Mouse (Mus musculus) midbrain, postnatal 0 days (tissue): ENCODE results near the gene Vmn1r234. TPM values are rescaled to one million over a fixed set of nuclear protein-coding genes. Genes with fewer than 3 reads are reported as not detected.
A peak's percentile ranks its signal among the peaks of the same experiment; 100 is the strongest.
"Not testable (repeated sequence)": the region's sequence is repeated elsewhere in the genome, so short reads cannot be mapped to it uniquely, and the experiment has no call there.

Experiments
- ATAC-seq: fragments of 200-750 bp; cut with Nextera tagmentation; 2 replicates; pipeline ENCODE4 v1.8.0; 2017; ENCODE audit warnings: moderate number of reproducible peaks, mild to moderate bottlenecking, moderate TSS enrichment, moderate library complexity; ENCODE audit not compliant: low FRiP score
- DNase-seq: peaks from one replicate; pipeline ENCODE4 v3.0.0-alpha.2; 2015; ENCODE audit warnings: low spot score
- H3K27ac ChIP-seq: fragments of 300-500 bp; sonication (generic); 2 replicates; pipeline ENCODE4 v1.5.1; 2014; ENCODE audit warnings: low read depth, mild to moderate bottlenecking, low read length, mixed read lengths
- H3K27me3 ChIP-seq: fragments of 300-500 bp; sonication (generic); 2 replicates; pipeline ENCODE4 v1.6.1; 2014; ENCODE audit warnings: low read length, control low read depth, mixed read lengths; ENCODE audit not compliant: insufficient read depth
- H3K36me3 ChIP-seq: fragments of 300-500 bp; sonication (generic); 2 replicates; pipeline ENCODE4 v1.6.1; 2014; ENCODE audit warnings: low read length, control low read depth, mixed read lengths; ENCODE audit not compliant: insufficient read depth
- H3K4me1 ChIP-seq: fragments of 300-500 bp; sonication (generic); 2 replicates; pipeline ENCODE4 v1.6.1; 2014; ENCODE audit warnings: mild to moderate bottlenecking, control low read depth, antibody characterized with exemption, low read length, mixed read lengths; ENCODE audit not compliant: insufficient read depth
- H3K4me2 ChIP-seq: fragments of 300-500 bp; sonication (generic); 2 replicates; pipeline ENCODE4 v1.6.1; 2014; ENCODE audit warnings: low read depth, mild to moderate bottlenecking, low read length, mixed read lengths; ENCODE audit not compliant: poor library complexity, severe bottlenecking
- H3K4me3 ChIP-seq: fragments of 300-500 bp; sonication (generic); 2 replicates; pipeline ENCODE4 v1.5.1; 2014; ENCODE audit warnings: low read depth, mild to moderate bottlenecking, low read length, moderate library complexity
- H3K9ac ChIP-seq: fragments of 300-500 bp; sonication (generic); replicated peaks from 2 replicates; pipeline ENCODE4 v1.6.1; 2014; ENCODE audit warnings: mild to moderate bottlenecking, low read length, moderate library complexity, mixed read lengths; ENCODE audit not compliant: poor library complexity, severe bottlenecking
- H3K9me3 ChIP-seq: fragments of 300-500 bp; sonication (generic); 2 replicates; pipeline ENCODE4 v1.6.1; 2016; ENCODE audit warnings: low read length, control low read depth
- CTCF ChIP-seq: IDR thresholded peaks from 2 replicates; pipeline ENCODE4 v1.5.1; 2016; ENCODE audit warnings: antibody characterized with exemption, mild to moderate bottlenecking
- WGBS: fragments of 180-500 bp; shearing (Covaris S2); extraction: QIAGEN DNeasy Blood & Tissue Kit; methylation state at CpG from one replicate; pipeline ENCODE4 v1.1.7; 2014; 5-methylcytosine and 5-hydroxymethylcytosine counted together
- polyA plus RNA-seq: library from polyadenylated mRNA; unstranded; fragments of >200 nt; fragmentation: Nextera tagmentation; extraction: Ambion mirVana; gene quantifications from 2 replicates; pipeline ENCODE4 v1.2.1, GENCODE M21; 2015
- total RNA-seq: library from RNA; depleted of rRNA; stranded (reverse); fragments of >200 nt; gene quantifications from 2 replicates; pipeline ENCODE4 v1.2.3, GENCODE M21; 2014; rRNA removed

The Vmn1r234 gene
- not detected in 2 replicates for total RNA-seq
- polyA plus RNA-seq: not detected in 2 replicates

GRCm38 (mm10) chr17:21225787-21226186 is at the start of gene Vmn1r234:
Gene Vmn1r234 (plus strand): TSS chr17:21226087.
- H3K9ac ChIP-seq: no peak within 1 kb of the TSS
- no peaks in the 10 kb centered on the region for H3K4me1 ChIP-seq
- no peak within 1 kb of the TSS for H3K27ac ChIP-seq
- 74% methylated on average over 1 of the region's 1 CpGs for WGBS
- ATAC-seq (no peak), DNase-seq (no peak)
- no peak within 1 kb of the TSS for H3K4me3 ChIP-seq
- H3K36me3 ChIP-seq: no peaks in the 10 kb centered on the region
- H3K9me3 ChIP-seq: 0 out of 2 replicates have a peak, but pooled peaks cover 6% of the 10 kb centered on the region
- no peaks in the 10 kb centered on the region for H3K27me3 ChIP-seq
- TF ChIP-seq CTCF: no peak
- H3K4me2 ChIP-seq: no peak within 1 kb of the TSS

DNA sequence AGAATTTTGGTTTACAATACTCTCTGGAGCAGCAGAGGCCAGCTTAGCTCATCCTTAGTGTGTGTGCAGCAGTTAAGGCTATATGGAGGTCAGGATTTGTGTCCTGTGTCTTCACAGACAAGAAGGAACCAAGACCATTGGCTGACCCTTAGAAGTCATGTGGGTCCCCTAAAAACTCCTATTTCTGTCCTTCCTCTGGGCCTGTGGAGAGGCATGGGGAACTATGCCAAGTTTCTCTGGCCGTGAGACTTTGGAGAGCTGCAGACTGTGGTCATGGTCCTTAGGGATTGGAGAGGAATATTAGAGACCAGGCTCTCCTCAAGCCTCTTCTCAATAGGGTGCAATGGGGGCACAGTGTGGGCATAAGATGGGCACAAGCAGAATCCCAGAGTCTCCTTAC is 14.8 kb upstream of the Vmn1r234 start:
- H3K9me3 ChIP-seq, H3K4me2 ChIP-seq, H3K36me3 ChIP-seq, H3K9ac ChIP-seq, H3K27me3 ChIP-seq, DNase-seq, H3K4me1 ChIP-seq, H3K4me3 ChIP-seq, H3K27ac ChIP-seq, ATAC-seq: not testable (repeated sequence)
- 83% methylated on average over 1 of the region's 1 CpGs for WGBS

- DNase-seq (peak; percentile 49), ATAC-seq (no peak)
- Histone ChIP-seq H3K4me3 (no peak overlapping the region), H3K27ac (no peak overlapping the region), H3K4me1 (no peaks in the 10 kb centered on the region), H3K9me3 (0 out of 2 replicates have a peak, but pooled peaks cover 6% of the 10 kb centered on the region), H3K9ac (no peak overlapping the region), H3K36me3 (no peaks in the 10 kb centered on the region), H3K27me3 (no peaks in the 10 kb centered on the region), H3K4me2 (no peak overlapping the region)
- WGBS: 30% methylated on average over 9 of the region's 9 CpGs
- peak; percentile 68 for TF ChIP-seq CTCF
Observed at GRCm38 (mm10) chr17:21231654-21232053, 5.8 kb downstream of the Vmn1r234 start.

GRCm38 (mm10) chr17:21256111-21256510 is 30.2 kb downstream of the Vmn1r234 start, which contains the start of gene Vmn1r235:
Gene Vmn1r235 (plus strand): TSS chr17:21256411.
- H3K9me3 ChIP-seq: no peaks in the 10 kb centered on the region
- no peak for TF ChIP-seq CTCF
- DNase-seq (no peak), ATAC-seq (no peak)
- H3K4me2 ChIP-seq: no peak within 1 kb of the TSS
- no peak within 1 kb of the TSS for H3K27ac ChIP-seq
- no peaks in the 10 kb centered on the region for H3K36me3 ChIP-seq
- no peak within 1 kb of the TSS for H3K4me3 ChIP-seq
- H3K27me3 ChIP-seq: no peaks in the 10 kb centered on the region
- no peaks in the 10 kb centered on the region for H3K4me1 ChIP-seq
- H3K9ac ChIP-seq: no peak within 1 kb of the TSS

DNA sequence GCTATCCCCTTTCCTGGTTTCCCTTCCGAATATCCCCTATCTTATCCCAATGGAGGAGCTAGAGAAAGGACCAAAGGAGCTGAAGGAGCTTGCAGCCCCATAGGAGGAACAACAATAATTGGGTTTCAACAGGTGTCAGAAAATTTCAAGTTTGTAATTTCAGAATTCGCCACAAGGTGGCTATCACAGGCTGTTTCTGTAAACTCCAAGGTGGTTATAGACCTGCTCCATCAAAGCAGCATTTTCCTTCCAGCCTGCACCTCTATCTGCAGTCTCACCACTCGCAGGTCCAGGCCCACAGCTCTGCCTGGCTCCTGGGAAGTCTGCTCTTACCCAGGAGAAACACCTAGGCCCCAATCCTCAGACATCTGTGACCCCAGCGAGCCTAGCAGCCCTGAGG is 46.2 kb downstream of the Vmn1r234 start:
- peak; percentile 71 for TF ChIP-seq CTCF
- H3K27ac ChIP-seq: no peak overlapping the region
- peak; percentile 60 for DNase-seq
- WGBS: 18% methylated on average over 4 of the region's 4 CpGs
- no peaks in the 10 kb centered on the region for H3K4me1 ChIP-seq
- H3K4me2 ChIP-seq: no peak overlapping the region
- H3K36me3 ChIP-seq: no peaks in the 10 kb centered on the region
- no peak overlapping the region for H3K4me3 ChIP-seq
- no peaks in the 10 kb centered on the region for H3K9me3 ChIP-seq
- no peak overlapping the region for H3K9ac ChIP-seq
- no peaks in the 10 kb centered on the region for H3K27me3 ChIP-seq
- ATAC-seq: 0 out of 2 replicates have a peak, but pooled peaks have one; percentile 63

DNA sequence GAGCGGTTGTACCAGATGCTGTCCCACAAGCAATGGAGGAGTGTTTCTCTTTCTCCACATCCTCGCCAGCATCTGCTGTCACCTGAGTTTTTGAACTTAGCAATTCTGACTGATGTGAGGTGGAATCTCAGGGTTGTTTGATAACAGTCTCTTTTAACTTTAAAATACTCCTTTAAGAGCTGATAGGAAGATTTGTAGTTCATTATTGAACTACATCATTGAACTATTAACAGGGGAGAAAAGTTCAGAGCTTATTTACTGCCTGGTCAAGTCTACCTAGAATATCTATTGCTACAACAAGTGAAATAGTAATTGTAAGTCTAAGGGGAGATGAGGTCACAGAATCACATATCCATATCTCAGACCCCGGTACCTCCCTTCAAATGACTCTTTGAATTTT is 56.8 kb downstream of the Vmn1r234 start, which contains the start of gene Vmn1r236:
Gene Vmn1r236, plus strand, starts transcription at position 301 of the 400 bp plus-strand sequence.
- Histone ChIP-seq H3K4me2 (no peak within 1 kb of the TSS), H3K4me1 (no peaks in the 10 kb centered on the region), H3K36me3 (no peaks in the 10 kb centered on the region), H3K4me3 (no peak within 1 kb of the TSS), H3K9me3 (0 out of 2 replicates have a peak, but pooled peaks cover 5% of the 10 kb centered on the region), H3K27ac (no peak within 1 kb of the TSS), H3K27me3 (no peaks in the 10 kb centered on the region), H3K9ac (no peak within 1 kb of the TSS)
- 77% methylated on average over 3 of the region's 3 CpGs for WGBS
- TF ChIP-seq CTCF: no peak
- no peak for DNase-seq
- ATAC-seq: no peak
